Mouse (Mus musculus) heart, adult 18-20 months (tissue): Measurements from ENCODE around the gene Tmem132d. TPM values are rescaled to one million over a fixed set of nuclear protein-coding genes. Genes with fewer than 3 reads are reported as not detected.

ENCODE experiments used
- DNase-seq, 2 experiments: peaks; one replicate each; pipeline ENCODE4 v3.0.0; 2021 to 2022; ENCODE audit warnings: mixed read lengths in 1 of 2
- total RNA-seq, 2 experiments: library from RNA; stranded (reverse); gene quantifications; 2 replicates each; pipeline ENCODE4 v1.2.3; 2021

Gene Tmem132d
- total RNA-seq, 2 experiments from 2014 or later = not detected

GRCm38 (mm10) chr5:128205716-128206115 lies 227.2 kb downstream of the Tmem132d start:
- no peak for DNase-seq

- DNase-seq = no peak
Measured at GRCm38 (mm10) chr5:128204685-128205320, 228.1 kb downstream of the Tmem132d start.

GRCm38 (mm10) chr5:128203879-128204581 lies 228.8 kb downstream of the Tmem132d start:
- DNase-seq = no peak

DNA sequence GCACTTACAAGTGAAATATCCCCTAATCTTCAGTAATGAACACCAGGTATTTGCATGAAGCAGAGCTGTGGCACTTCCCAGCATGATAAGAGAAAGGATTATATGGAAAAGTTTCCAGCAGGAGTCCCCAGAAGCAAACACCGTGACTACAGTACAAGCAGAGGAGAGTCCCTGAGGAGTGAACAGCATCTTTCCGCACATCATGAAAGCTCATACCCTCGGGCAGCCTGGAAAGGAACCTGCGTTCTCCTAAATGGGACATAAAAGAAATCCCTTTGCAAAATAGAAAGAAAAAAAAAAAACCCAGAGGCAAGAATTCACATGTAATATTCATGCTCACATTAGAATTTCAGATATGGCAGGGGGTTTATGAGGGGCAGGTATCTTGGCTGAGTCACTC lies 238.8 kb downstream of the Tmem132d start:
- no peak for DNase-seq

DNA sequence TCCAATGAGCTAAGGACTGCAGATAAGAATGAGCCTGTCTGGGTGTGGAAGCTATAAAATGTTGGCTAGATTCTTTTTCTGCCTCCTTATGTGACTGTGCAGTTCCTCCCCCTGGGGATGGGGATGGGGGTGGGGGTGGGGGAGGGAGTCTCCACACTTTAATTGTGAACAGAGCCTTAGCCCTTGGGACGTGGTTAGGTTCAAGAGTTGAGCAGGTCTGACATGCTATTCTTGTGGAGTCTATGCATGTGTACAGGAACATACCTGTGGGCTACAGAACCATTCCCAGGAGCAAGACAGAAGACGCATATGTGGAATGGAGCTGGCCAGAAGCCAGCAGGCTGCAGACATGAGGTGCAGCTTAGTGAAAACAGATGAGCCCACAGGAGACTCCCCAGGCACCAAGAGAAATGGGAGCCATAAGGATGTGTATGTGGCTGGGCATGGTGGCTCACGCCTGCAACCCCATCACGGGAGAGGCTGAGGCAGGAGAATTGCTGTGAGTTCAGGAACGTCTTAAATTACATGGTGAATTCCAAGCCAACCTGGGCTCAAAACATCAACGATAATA lies 240.3 kb downstream of the Tmem132d start:
- DNase-seq = no peak

GRCm38 (mm10) chr5:128191710-128192109 lies 241.2 kb downstream of the Tmem132d start:
- no peak for DNase-seq

DNA sequence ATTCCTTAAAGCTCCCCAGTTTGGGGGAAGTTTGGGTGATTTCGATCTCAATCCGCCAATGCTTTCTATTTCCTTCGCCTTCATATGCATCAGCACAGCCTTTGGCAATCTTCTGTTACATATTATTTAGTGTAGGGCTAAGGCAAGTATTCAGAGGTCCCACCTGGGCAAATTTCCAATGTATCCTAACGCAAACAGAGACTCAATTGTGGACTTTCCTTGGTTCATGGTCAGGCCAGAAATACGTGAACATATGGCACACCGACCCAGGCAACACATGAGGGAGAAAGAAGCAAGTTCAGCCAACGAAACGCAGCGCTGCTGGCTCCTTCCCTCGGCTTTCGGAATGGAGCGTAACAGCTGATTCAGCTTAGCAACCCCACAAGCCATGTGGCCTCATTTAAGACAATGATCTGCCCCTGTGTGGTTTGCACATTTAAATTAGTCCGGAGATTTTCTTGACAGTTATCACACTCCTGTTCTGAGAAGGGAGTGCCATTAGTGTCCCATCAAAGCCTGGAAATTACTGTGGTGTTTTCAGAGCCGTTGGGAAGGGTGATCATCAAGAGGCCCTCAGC lies 242.5 kb downstream of the Tmem132d start:
- DNase-seq = no peak

- no peak for DNase-seq
Measured at GRCm38 (mm10) chr5:128176234-128176633, 256.6 kb downstream of the Tmem132d start.

GRCm38 (mm10) chr5:128158901-128159675 lies 273.8 kb downstream of the Tmem132d start:
- no peak for DNase-seq

GRCm38 (mm10) chr5:128151461-128151860 lies 281.4 kb downstream of the Tmem132d start:
- no peak for DNase-seq

DNA sequence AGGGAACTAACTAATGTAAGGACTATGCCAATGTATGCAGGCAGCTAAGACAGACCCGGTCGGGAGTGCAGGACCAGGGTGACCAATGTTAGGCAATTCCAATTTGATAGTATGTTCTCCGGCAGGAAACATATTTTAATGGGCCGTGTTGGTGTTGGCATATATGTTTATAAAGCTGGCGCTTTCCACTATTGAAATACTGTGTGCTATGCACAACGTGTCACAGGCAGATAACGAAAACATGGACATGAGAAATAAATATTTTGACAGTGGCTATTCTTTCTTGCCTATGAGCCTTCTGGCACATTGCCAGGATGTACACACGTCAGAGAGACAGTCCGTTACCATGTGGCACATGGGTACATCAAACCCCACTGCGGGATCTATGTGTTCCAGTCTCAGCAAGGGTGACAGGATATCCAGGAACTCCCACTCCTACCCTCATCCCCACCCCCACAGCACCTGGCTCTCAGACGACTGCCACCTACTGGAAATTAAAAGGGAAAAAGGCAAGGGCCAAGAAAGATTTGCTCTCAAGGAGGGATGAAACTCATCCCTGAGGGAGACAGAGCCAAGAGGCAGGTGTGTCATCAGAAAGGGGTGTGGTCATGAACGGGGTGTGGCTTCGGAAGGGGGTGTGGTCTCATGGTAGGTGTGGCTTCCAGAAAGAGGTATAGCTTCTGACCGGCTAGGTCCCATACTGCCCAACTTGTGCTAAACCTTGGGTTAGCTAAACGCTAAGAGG lies 285.8 kb downstream of the Tmem132d start:
- DNase-seq = no peak

- DNase-seq = no peak
Measured at GRCm38 (mm10) chr5:128144799-128145198, 288.1 kb downstream of the Tmem132d start.

GRCm38 (mm10) chr5:128136818-128137217 lies 296.1 kb downstream of the Tmem132d start:
- DNase-seq = no peak

GRCm38 (mm10) chr5:128122656-128123055 lies 310.2 kb downstream of the Tmem132d start:
- DNase-seq = no peak

DNA sequence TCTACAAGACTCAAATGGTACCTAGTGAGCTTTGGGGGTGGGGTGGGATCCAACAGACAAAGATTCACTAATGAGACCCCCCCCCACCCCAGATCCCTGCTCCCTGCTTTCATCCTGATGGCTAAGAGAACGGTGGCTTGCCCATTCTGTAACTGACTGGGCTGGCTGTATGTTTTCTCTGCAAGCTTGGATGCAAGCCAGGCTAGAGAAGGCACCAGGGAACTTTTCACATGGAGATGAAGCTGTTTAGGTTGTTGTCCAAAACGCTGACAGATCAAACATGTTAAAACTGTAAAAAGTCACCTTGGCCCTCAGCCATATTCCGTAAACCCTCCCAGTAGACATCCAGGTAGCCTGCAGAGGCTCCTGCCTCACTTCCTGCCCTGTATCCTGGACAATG lies 313.7 kb downstream of the Tmem132d start:
- no peak for DNase-seq

- DNase-seq = no peak
Measured at GRCm38 (mm10) chr5:128113107-128113506, 319.8 kb downstream of the Tmem132d start.

DNA sequence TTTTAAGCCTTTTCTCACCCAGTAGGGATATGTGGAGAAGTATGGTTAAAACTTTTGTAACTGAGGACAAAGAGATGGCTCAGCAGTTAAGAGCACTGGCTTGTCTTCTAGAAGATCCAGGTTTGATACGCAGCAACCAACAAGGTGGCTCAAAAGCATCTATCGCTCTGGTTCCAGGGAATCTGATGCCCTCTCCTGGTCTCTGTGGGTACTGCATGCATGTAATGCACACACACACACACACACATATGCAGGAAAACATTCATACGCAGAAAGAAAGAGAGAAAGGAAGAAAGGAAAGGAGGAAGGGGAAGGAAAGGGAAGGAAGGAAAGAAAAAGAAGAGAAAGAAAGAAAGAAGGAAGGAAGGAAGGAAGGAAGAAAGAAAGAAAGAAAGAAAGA lies 320.4 kb downstream of the Tmem132d start:
- no peak for DNase-seq

DNA sequence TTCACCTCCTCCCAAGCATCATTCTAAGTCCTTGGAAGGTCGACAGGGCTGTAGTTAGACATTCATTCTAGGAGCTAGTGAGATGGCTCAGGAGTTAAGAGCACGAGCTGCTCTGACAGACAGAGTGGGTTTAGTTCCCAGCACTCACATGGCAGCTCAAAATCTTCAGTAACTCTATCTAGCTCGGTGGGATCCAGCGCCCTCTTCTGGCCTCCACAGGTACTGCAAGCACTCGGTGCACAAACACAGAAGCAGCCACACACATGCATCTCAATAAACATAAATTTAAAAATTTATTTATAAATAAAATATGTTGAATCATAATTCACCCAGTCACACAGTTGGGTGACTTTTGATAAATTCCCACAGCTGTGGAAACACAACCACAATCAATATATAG lies 321.2 kb downstream of the Tmem132d start:
- no peak for DNase-seq

DNA sequence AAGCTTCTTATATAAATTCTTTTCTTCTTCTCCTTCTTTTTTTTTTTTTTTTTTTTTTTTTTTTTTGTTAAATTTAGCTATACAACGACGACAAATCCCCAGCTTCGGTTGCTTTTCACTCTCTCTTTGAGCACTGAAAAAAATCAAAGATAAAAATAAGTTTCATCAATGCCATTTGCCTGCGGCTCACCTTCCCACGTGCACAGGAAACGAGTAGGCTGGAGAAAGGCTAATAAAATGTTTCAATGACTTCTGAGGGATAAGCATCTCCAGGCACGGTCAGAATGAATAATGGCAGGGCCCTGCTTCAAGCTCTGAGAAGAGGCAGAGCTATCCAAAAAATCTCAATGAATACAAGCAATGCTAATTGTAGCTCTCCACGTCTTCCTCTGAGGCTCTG lies 330.3 kb downstream of the Tmem132d start:
- no peak for DNase-seq

GRCm38 (mm10) chr5:128100331-128100730 lies 332.5 kb downstream of the Tmem132d start:
- DNase-seq = no peak

- DNase-seq = no peak
Measured at GRCm38 (mm10) chr5:128099439-128099838, 333.4 kb downstream of the Tmem132d start.

DNA sequence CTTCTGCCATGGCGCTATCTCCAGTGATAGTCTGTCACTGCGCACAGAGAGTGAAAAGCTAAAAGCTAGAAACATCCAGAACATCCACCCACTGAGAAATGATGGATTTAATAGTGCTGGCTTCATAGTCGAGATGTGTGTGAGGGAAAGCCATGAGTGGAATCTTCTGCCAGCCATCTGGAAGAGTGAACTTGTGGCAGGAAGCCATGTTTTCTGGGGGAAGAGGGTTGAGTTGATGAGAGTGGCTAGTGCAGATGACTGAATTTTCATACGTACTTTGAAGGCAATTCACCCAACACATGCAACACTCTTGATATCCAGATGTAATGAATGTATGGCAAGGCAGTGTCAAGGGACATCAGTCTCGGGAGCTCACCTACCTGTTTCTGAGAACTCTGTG lies 342.3 kb downstream of the Tmem132d start:
- no peak for DNase-seq
